Mouse (Mus musculus) liver, embryonic 14.5 days (tissue): ENCODE results near the gene Dse.

Experiments used
- CTCF ChIP-seq: IDR thresholded peaks from 2 replicates; pipeline ENCODE4 v1.5.1; 2016; ENCODE audit warnings: antibody characterized with exemption, low read depth, control low read depth
- EP300 ChIP-seq: IDR thresholded peaks from 2 replicates; pipeline ENCODE4 v1.6.1; 2016; ENCODE audit warnings: antibody characterized with exemption, low read depth

DNA sequence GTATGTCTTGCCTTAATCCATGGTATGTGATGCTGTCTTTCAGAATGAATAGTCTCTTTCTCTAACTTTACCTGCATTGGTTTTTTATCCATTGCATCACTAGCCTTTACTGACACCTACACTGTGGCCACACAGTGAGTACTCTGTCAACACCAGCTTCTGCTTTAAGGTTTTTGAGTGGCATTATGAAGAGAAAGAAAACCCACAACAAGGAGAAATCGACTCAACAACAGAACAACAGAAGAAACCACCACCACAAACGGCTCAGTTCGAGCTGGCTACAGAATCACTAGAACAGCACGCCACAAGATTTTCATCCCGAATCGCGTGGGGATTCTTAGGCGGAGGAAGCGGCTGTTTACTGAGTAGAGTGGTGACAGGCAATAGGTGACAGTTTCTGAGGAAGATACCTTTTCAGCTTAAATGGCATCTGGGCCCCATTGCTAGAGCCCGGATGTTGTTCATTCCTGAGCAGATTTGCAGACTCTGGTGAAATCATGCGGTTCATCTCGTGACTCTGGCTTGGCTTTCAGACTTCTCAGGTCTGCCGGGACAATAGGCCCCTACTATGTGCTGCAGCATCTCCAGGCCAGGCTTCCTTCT lies 96.6 kb downstream of the Dse start:
- TF ChIP-seq CTCF = no peak
- TF ChIP-seq EP300 = no peak
